ENCODE assay signal across 18 mouse cellular contexts in genomic region chr4:141641353-141641771, GRCm38 (mm10). TPM values are rescaled to one million over a fixed set of nuclear protein-coding genes. Genes with fewer than 3 reads are reported as not detected.
DNase-seq lines count a peak whose midpoint lies in the region; ATAC-seq and TF ChIP-seq lines count a peak whose summit lies in the region.
"Had no signal": no experiment of that assay in that cellular context is flagged by ENCODE, and none has a peak within 500 bp of the region (broad histone marks: within the 10 kb centered on the region; RNA-seq: fewer than 3 reads in every experiment).

No protein-coding gene starts in this region.

- H3K36me3 ChIP-seq in heart, embryonic 13.5 days, result peaks cover 65% of the 10 kb centered on the region
- peaks cover 48% of the 10 kb centered on the region for H3K36me3 ChIP-seq in forebrain, embryonic 12.5 days (replicated peaks)

- H3K27ac ChIP-seq in layer of hippocampus, adult 2 months, result peak overlapping the region; percentile 64
- peak overlapping the region; percentile 96; the same call in 1 of the 2 replicates for H3K27ac ChIP-seq in heart, embryonic 13.5 days (replicated peaks)
- H3K27ac ChIP-seq in forebrain, embryonic 12.5 days, result no peak overlapping the region
- H3K27ac ChIP-seq: hindbrain, embryonic 12.5 days; midbrain, embryonic 13.5 days had no signal

- no peak overlapping the region for H3K9ac ChIP-seq in heart, embryonic 13.5 days
- no peak overlapping the region for H3K9ac ChIP-seq in forebrain, embryonic 12.5 days
- H3K9ac ChIP-seq: hindbrain, embryonic 12.5 days; midbrain, embryonic 13.5 days had no signal

- H3K4me1 ChIP-seq in heart, embryonic 13.5 days, result peaks cover 32% of the 10 kb centered on the region
- H3K4me1 ChIP-seq in forebrain, embryonic 12.5 days, result peaks cover 10% of the 10 kb centered on the region

- peak; percentile 41 for DNase-seq in adrenal gland, adult 2 months
- DNase-seq in adrenal gland, postnatal 10 days, result no peak
- DNase-seq in layer of hippocampus, adult 2 months (ENCODE audit: low spot score in 2 of 2), result no peak
- no peak for DNase-seq in layer of hippocampus, adult 9-10 months (ENCODE audit: low spot score)
- peak; percentile 80 to 92 for DNase-seq in kidney, postnatal 25 days
- no peak for DNase-seq in thymus, adult 18-20 months
- DNase-seq: layer of hippocampus, postnatal 36 days; thymus, postnatal 4 days had no signal

- H3K27me3 ChIP-seq in heart, embryonic 13.5 days (replicated peaks), result no peaks in the 10 kb centered on the region
- H3K27me3 ChIP-seq in forebrain, embryonic 12.5 days, result no peaks in the 10 kb centered on the region
- H3K27me3 ChIP-seq: hindbrain, embryonic 12.5 days; midbrain, embryonic 13.5 days had no signal

- no peak overlapping the region for H3K4me3 ChIP-seq in layer of hippocampus, adult 2 months
- no peak overlapping the region for H3K4me3 ChIP-seq in heart, embryonic 13.5 days
- H3K4me3 ChIP-seq in forebrain, embryonic 12.5 days (replicated peaks), result no peak overlapping the region
- H3K4me3 ChIP-seq: hindbrain, embryonic 12.5 days; midbrain, embryonic 13.5 days had no signal

- ATAC-seq in heart, embryonic 13.5 days (ENCODE audit: extremely low read depth, insufficient number of reproducible peaks, low FRiP score, low TSS enrichment), result no peak
- ATAC-seq in forebrain, embryonic 12.5 days (ENCODE audit: low FRiP score), result no peak
- ATAC-seq: midbrain, embryonic 13.5 days had no signal

- WGBS in heart, embryonic 13.5 days, result 72% methylated on average over 7 of the region's 7 CpGs
- 92% methylated on average over 7 of the region's 7 CpGs for WGBS in forebrain, embryonic 12.5 days

- TF ChIP-seq CTCF in layer of hippocampus, adult 2 months (conservative IDR thresholded peaks at IDR 0.05), result no peak

- H3K9me3 ChIP-seq in heart, embryonic 13.5 days, result no peaks in the 10 kb centered on the region
- no peaks in the 10 kb centered on the region for H3K9me3 ChIP-seq in forebrain, embryonic 12.5 days
- H3K9me3 ChIP-seq: hindbrain, embryonic 12.5 days; midbrain, embryonic 13.5 days had no signal

- no peak overlapping the region for H3K4me2 ChIP-seq in heart, embryonic 13.5 days
- no peak overlapping the region for H3K4me2 ChIP-seq in forebrain, embryonic 12.5 days
- H3K4me2 ChIP-seq: hindbrain, embryonic 12.5 days; liver, embryonic 11.5 days; midbrain, embryonic 13.5 days had no signal

RNA-seq across cellular contexts. Expression of gene Slc25a34, which starts 17.7 kb away (rescaled TPM):
- 10 to 100 TPM in 1 of 2 experiments, 1 to 10 TPM in 1; 9.2 to 14.2 TPM for total RNA-seq in adrenal gland, adult 2 months (2021)
- polyA plus RNA-seq in adrenal gland, adult 2 months (2012; rRNA removed), result 4.3 and 5.7 TPM in 2 replicates
- total RNA-seq in adrenal gland, postnatal 10 days (2021), result 10 to 100 TPM; 36.1 to 39.2 TPM
- 1 to 10 TPM; 1.6 to 3.6 TPM for total RNA-seq in layer of hippocampus, adult 2 months (2021)
- polyA plus RNA-seq in heart, embryonic 13.5 days (2015; fragmentation: Nextera tagmentation; extraction: Ambion mirVana), result 0.37 and 0.49 TPM in 2 replicates
- polyA plus RNA-seq in forebrain, embryonic 12.5 days (2016; fragmentation: Nextera tagmentation; extraction: Ambion mirVana), result not detected in 2 replicates
- total RNA-seq: MEL had no signal
- polyA plus RNA-seq: forebrain, embryonic 11.5 days; hindbrain, embryonic 12.5 days; liver, embryonic 11.5 days had no signal

RNA-seq across cellular contexts. Expression of gene Tmem82, which starts 22.9 kb away (rescaled TPM):
- 1 to 10 TPM in 1 of 2 experiments, under 1 TPM in 1; 0.93 to 1.6 TPM for total RNA-seq in adrenal gland, adult 2 months (2021)
- 2.8 TPM in 2 replicates for polyA plus RNA-seq in adrenal gland, adult 2 months (2012; rRNA removed)
- total RNA-seq in adrenal gland, postnatal 10 days (2021), result 1 to 10 TPM; 7.9 to 9.5 TPM
- under 1 TPM; 0.37 to 0.56 TPM for total RNA-seq in layer of hippocampus, adult 2 months (2021)
- polyA plus RNA-seq in heart, embryonic 13.5 days (2015; fragmentation: Nextera tagmentation; extraction: Ambion mirVana), result 0.44 and 0.62 TPM in 2 replicates
- 0.09 and 0.33 TPM in 2 replicates for polyA plus RNA-seq in forebrain, embryonic 12.5 days (2016; fragmentation: Nextera tagmentation; extraction: Ambion mirVana)
- total RNA-seq: MEL; neutrophil, adult 5-6 weeks had no signal

RNA-seq across cellular contexts. Expression of gene Plekhm2, which starts 23.3 kb away (rescaled TPM):
- 10 to 100 TPM; 47.8 to 73.2 TPM for total RNA-seq in adrenal gland, adult 2 months (2021)
- 63.1 and 63.4 TPM in 2 replicates for polyA plus RNA-seq in adrenal gland, adult 2 months (2012; rRNA removed)
- total RNA-seq in adrenal gland, postnatal 10 days (2021), result 10 to 100 TPM; 37.6 to 42.2 TPM
- total RNA-seq in layer of hippocampus, adult 2 months (2021), result 10 to 100 TPM; 74.1 to 80.6 TPM
- 4.9 and 5.1 TPM in 2 replicates for polyA plus RNA-seq in heart, embryonic 13.5 days (2015; fragmentation: Nextera tagmentation; extraction: Ambion mirVana)
- polyA plus RNA-seq in forebrain, embryonic 12.5 days (2016; fragmentation: Nextera tagmentation; extraction: Ambion mirVana), result 5.2 and 6.6 TPM in 2 replicates

RNA-seq across cellular contexts. Expression of gene Fblim1, which starts 35.5 kb away (rescaled TPM):
- total RNA-seq in adrenal gland, adult 2 months (2021), result 10 to 100 TPM in 1 of 2 experiments, 1 to 10 TPM in 1; 9.0 to 23.0 TPM
- 10.4 and 12.8 TPM in 2 replicates for polyA plus RNA-seq in adrenal gland, adult 2 months (2012; rRNA removed)
- total RNA-seq in adrenal gland, postnatal 10 days (2021), result 10 to 100 TPM; 14.8 to 21.6 TPM
- under 1 TPM; 0.47 to 0.90 TPM for total RNA-seq in layer of hippocampus, adult 2 months (2021)
- polyA plus RNA-seq in heart, embryonic 13.5 days (2015; fragmentation: Nextera tagmentation; extraction: Ambion mirVana), result 55.3 and 55.9 TPM in 2 replicates
- 17.3 and 19.8 TPM in 2 replicates for polyA plus RNA-seq in forebrain, embryonic 12.5 days (2016; fragmentation: Nextera tagmentation; extraction: Ambion mirVana)
- total RNA-seq: common myeloid progenitor, adult 5-6 weeks; MEL had no signal

RNA-seq across cellular contexts. Expression of gene Rsc1a1, which starts 44.0 kb away (rescaled TPM):
- not detected for total RNA-seq in adrenal gland, adult 2 months (2021)
- 4.3 and 6.8 TPM in 2 replicates for polyA plus RNA-seq in adrenal gland, adult 2 months (2012; rRNA removed)
- total RNA-seq in adrenal gland, postnatal 10 days (2021), result 1 to 10 TPM; 2.8 to 3.5 TPM
- not detected for total RNA-seq in layer of hippocampus, adult 2 months (2021)
- polyA plus RNA-seq in heart, embryonic 13.5 days (2015; fragmentation: Nextera tagmentation; extraction: Ambion mirVana), result 0.43 and 0.96 TPM in 2 replicates
- polyA plus RNA-seq in forebrain, embryonic 12.5 days (2016; fragmentation: Nextera tagmentation; extraction: Ambion mirVana), result 0.31 and 1.0 TPM in 2 replicates
- total RNA-seq: adrenal gland, postnatal 4 days; layer of hippocampus, postnatal 36 days had no signal
- polyA plus RNA-seq: liver, embryonic 11.5 days; midbrain, embryonic 13.5 days had no signal

Comparison
In these comparisons a context has a peak if more than half of its experiments do, and no peak if none do; other contexts are left out.
1. DNase-seq: peak in adrenal gland, adult 2 months (single experiment) and kidney, postnatal 25 days (2 of 2); none in adrenal gland, postnatal 10 days (single experiment), layer of hippocampus, adult 2 months (0 of 2), layer of hippocampus, adult 9-10 months (single experiment) and thymus, adult 18-20 months (0 of 2).